21 mouse cellular contexts compared by ENCODE assay signal in the genomic region with DNA sequence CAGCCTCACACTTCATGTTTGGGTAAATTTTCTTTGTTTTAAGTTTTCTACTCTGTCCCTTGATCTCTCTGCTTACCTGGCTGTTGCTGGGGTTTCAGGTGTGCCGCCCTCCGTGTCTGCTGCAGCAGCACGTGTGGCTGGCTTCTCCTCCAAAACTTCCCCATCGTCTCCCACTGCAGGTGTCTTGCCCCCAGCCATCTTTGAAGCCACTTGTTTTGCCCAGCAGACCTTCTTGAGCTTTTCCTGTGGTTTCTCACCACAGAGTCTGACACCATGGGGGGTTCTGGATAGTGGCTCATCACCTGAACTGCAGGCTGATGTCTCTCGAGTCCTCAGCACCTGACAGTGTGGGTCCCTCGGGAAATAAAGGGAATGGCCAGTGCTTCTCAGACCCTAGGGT. TPM values are rescaled to one million over a fixed set of nuclear protein-coding genes. Genes with fewer than 3 reads are reported as not detected.
DNase-seq lines count a peak whose midpoint lies in the region.
"Had no signal": no experiment of that assay in that cellular context is flagged by ENCODE, and none has a peak within 500 bp of the region (broad histone marks: within the 10 kb centered on the region; RNA-seq: fewer than 3 reads in every experiment).

No protein-coding gene starts in this region.

- peak; percentile 39 for DNase-seq in CD8-positive naive resting alpha-beta T cell, adult 2 months (ENCODE audit: low read depth in 2 of 2, low spot score in 2 of 2)
- peak; percentile 43 to 73 for DNase-seq in thymus, adult 18-20 months
- DNase-seq in thymus, postnatal 10 days (ENCODE audit: low spot score in 2 of 2) = peak; percentile 62 to 68
- peak; percentile 42 to 75 for DNase-seq in thymus, postnatal 36 days
- DNase-seq in lung, postnatal 10 days = no peak
- DNase-seq in heart, adult 11 months = no peak
- DNase-seq in right cerebral cortex, adult 2 months (ENCODE audit: low spot score in 2 of 2) = no peak
- no peak for DNase-seq in gastrocnemius, postnatal 14 days
- DNase-seq: adrenal gland, adult 8-10 months; adrenal gland, postnatal 36 days; cerebellum, adult 11 months; cerebellum, adult 2 months; cerebellum, adult 9-11 months; cerebellum, postnatal 36 days; gastrocnemius, adult 2 months; gastrocnemius, postnatal 25 days; heart, adult 2 months; heart, postnatal 14 days; heart, postnatal 4 days had no signal

- intact Hi-C loops in gastrocnemius, postnatal 14 days (cut with DNase I; ENCODE audit: low total_unique reads) = no loop called here

RNA-seq across cellular contexts. Expression of a gene that starts 3.0 kb away (rescaled TPM):
- not detected for total RNA-seq in gastrocnemius, postnatal 14 days (2021)
- total RNA-seq: adrenal gland, adult 8-10 months; adrenal gland, postnatal 36 days; gastrocnemius, adult 2 months; gastrocnemius, postnatal 25 days; heart, adult 2 months; heart, postnatal 14 days; heart, postnatal 4 days; hindbrain, postnatal 0 days; MEL had no signal

RNA-seq across cellular contexts. Expression of a gene that starts 3.0 kb away (rescaled TPM):
- not detected for total RNA-seq in gastrocnemius, postnatal 14 days (2021)
- total RNA-seq: adrenal gland, adult 8-10 months; adrenal gland, postnatal 36 days; gastrocnemius, adult 2 months; gastrocnemius, postnatal 25 days; heart, adult 2 months; heart, postnatal 14 days; heart, postnatal 4 days; hindbrain, postnatal 0 days; MEL had no signal

RNA-seq across cellular contexts. Expression of a gene that starts 20.3 kb away (rescaled TPM):
- total RNA-seq in gastrocnemius, postnatal 14 days (2021) = not detected
- total RNA-seq: gastrocnemius, adult 2 months; gastrocnemius, postnatal 25 days; heart, adult 2 months; heart, postnatal 14 days; heart, postnatal 4 days; hindbrain, postnatal 0 days; MEL had no signal

RNA-seq across cellular contexts. Expression of a gene that starts 21.8 kb away (rescaled TPM):
- not detected for total RNA-seq in gastrocnemius, postnatal 14 days (2021)
- total RNA-seq: adrenal gland, adult 8-10 months; adrenal gland, postnatal 36 days; gastrocnemius, adult 2 months; gastrocnemius, postnatal 25 days; heart, adult 2 months; heart, postnatal 14 days; heart, postnatal 4 days; hindbrain, postnatal 0 days; MEL had no signal

RNA-seq across cellular contexts. Expression of a gene that starts 26.6 kb away (rescaled TPM):
- 10 to 100 TPM; 31.0 to 33.3 TPM for total RNA-seq in gastrocnemius, postnatal 14 days (2021)
- total RNA-seq: adrenal gland, adult 8-10 months; adrenal gland, postnatal 36 days; hindbrain, postnatal 0 days; MEL had no signal

Comparison
In these comparisons a context has a peak if more than half of its experiments do, and no peak if none do; other contexts are left out.
1. DNase-seq: peak in CD8-positive naive resting alpha-beta T cell, adult 2 months (2 of 2), thymus, adult 18-20 months (2 of 2), thymus, postnatal 10 days (2 of 2) and thymus, postnatal 36 days (2 of 2); none in lung, postnatal 10 days (single experiment), heart, adult 11 months (single experiment), right cerebral cortex, adult 2 months (0 of 2) and gastrocnemius, postnatal 14 days (single experiment).